Mouse (Mus musculus) CH12.LX (cell line): ENCODE measurements around the gene Pawr. TPM values are rescaled to one million over a fixed set of nuclear protein-coding genes. Genes with fewer than 3 reads are reported as not detected.

Experiments used
- DNase-seq: peaks from one replicate; pipeline ENCODE4 v3.0.0-alpha.2; 2013; ENCODE audit errors: extremely low read depth
- H3K27ac ChIP-seq: 2 replicates; pipeline ENCODE4 v1.5.1; 2012; ENCODE audit warnings: low read depth, mild to moderate bottlenecking, control low read depth, moderate library complexity; ENCODE audit not compliant: insufficient read depth
- H3K27me3 ChIP-seq: replicated peaks from 2 replicates; pipeline ENCODE3; 2012; ENCODE audit warnings: inconsistent platforms
- H3K36me3 ChIP-seq, 2 experiments: replicated peaks in 1 of 2; 2 replicates each; pipeline versions ENCODE3 to v1.6.1; 2012; ENCODE audit warnings: inconsistent platforms in 1 of 2, low read length in 1 of 2, mild to moderate bottlenecking in 1 of 2, mixed read lengths in 1 of 2, moderate library complexity in 1 of 2; ENCODE audit not compliant: control insufficient read depth in 1 of 2, insufficient read depth in 1 of 2
- H3K4me1 ChIP-seq, 2 experiments: 2 replicates each; pipeline ENCODE4 v1.6.1; 2012; ENCODE audit warnings: inconsistent platforms in 1 of 2, moderate library complexity in 1 of 2; ENCODE audit not compliant: insufficient read depth in 2 of 2, control insufficient read depth in 1 of 2
- H3K4me2 ChIP-seq: 2 replicates; pipeline ENCODE4 v1.6.1; 2012; ENCODE audit warnings: low read depth, mild to moderate bottlenecking, control low read depth; ENCODE audit not compliant: poor library complexity, insufficient read depth, severe bottlenecking
- H3K4me3 ChIP-seq, 3 experiments: fragments of 150-350 bp in 1 of 3; sonication (generic) in 1 of 3; replicated peaks in 1 of 3; 2 replicates each; pipeline versions ENCODE3 to v1.5.1; 2011 to 2012; ENCODE audit warnings: low read depth in 2 of 3, low read length in 2 of 3, mild to moderate bottlenecking in 2 of 3, moderate library complexity in 2 of 3, control low read depth in 1 of 3, improper control_type of control experiment in 1 of 3, inconsistent platforms in 1 of 3, mixed read lengths in 1 of 3; ENCODE audit not compliant: poor library complexity in 1 of 3
- H3K79me2 ChIP-seq: replicated peaks from 2 replicates; pipeline ENCODE4 v1.6.1; 2012; ENCODE audit warnings: mild to moderate bottlenecking, moderate library complexity; ENCODE audit not compliant: control insufficient read depth, poor library complexity, insufficient read depth, severe bottlenecking; ENCODE audit errors: extremely low read depth
- H3K9ac ChIP-seq: 2 replicates; pipeline ENCODE4 v1.6.1; 2012; ENCODE audit warnings: low read depth, mild to moderate bottlenecking, control low read depth, moderate library complexity; ENCODE audit not compliant: insufficient read depth
- H3K9me3 ChIP-seq: replicated peaks from 2 replicates; pipeline ENCODE3; 2012; ENCODE audit warnings: low read length, inconsistent platforms, mixed read lengths
- BHLHE40 ChIP-seq: IDR thresholded peaks from 2 replicates; pipeline ENCODE4 v1.6.1; 2011; ENCODE audit warnings: mild to moderate bottlenecking, low read depth, low read length, improper control_type of control experiment
- CHD1 ChIP-seq: IDR thresholded peaks from 2 replicates; pipeline ENCODE4 v1.6.1; 2012; ENCODE audit warnings: low read depth, low read length, improper control_type of control experiment, inconsistent platforms
- CHD2 ChIP-seq: IDR thresholded peaks from 2 replicates; pipeline ENCODE4 v1.6.1; 2011; ENCODE audit warnings: low read length, improper control_type of control experiment
- E2F4 ChIP-seq: IDR thresholded peaks from 2 replicates; pipeline ENCODE4 v1.6.1; 2011; ENCODE audit warnings: low read depth, low read length, improper control_type of control experiment; ENCODE audit not compliant: insufficient replicate concordance
- GABPA ChIP-seq: IDR thresholded peaks from 2 replicates; pipeline ENCODE4 v1.6.1; 2012; ENCODE audit warnings: low read depth, low read length, improper control_type of control experiment, inconsistent platforms; ENCODE audit not compliant: insufficient replicate concordance
- HCFC1 ChIP-seq: IDR thresholded peaks from 2 replicates; pipeline ENCODE4 v1.6.1; 2012; ENCODE audit warnings: low read depth, mild to moderate bottlenecking, inconsistent platforms, low read length, improper control_type of control experiment
- JUND ChIP-seq: conservative IDR thresholded peaks from 2 replicates; pipeline ENCODE4 v1.6.1; 2011; ENCODE audit warnings: low read depth, low read length, improper control_type of control experiment
- KAT2A ChIP-seq: IDR thresholded peaks from 2 replicates; pipeline ENCODE4 v1.6.1; 2012; ENCODE audit warnings: low read length, improper control_type of control experiment, inconsistent platforms; ENCODE audit not compliant: insufficient replicate concordance
- MAX ChIP-seq: IDR thresholded peaks from 2 replicates; pipeline ENCODE4 v1.6.1; 2011; ENCODE audit warnings: low read length, improper control_type of control experiment
- MAZ ChIP-seq: IDR thresholded peaks from 2 replicates; pipeline ENCODE4 v1.6.1; 2012; ENCODE audit warnings: low read depth, mild to moderate bottlenecking, inconsistent platforms, low read length, improper control_type of control experiment, moderate library complexity
- MXI1 ChIP-seq: IDR thresholded peaks from 2 replicates; pipeline ENCODE4 v1.6.1; 2011; ENCODE audit warnings: mild to moderate bottlenecking, low read depth, low read length, improper control_type of control experiment
- MYC ChIP-seq: IDR thresholded peaks from 2 replicates; pipeline ENCODE4 v1.6.1; 2011; ENCODE audit warnings: low read depth, mild to moderate bottlenecking, improper control_type of control experiment, low read length
- NRF1 ChIP-seq: IDR thresholded peaks from 2 replicates; pipeline ENCODE4 v1.6.1; 2014; ENCODE audit warnings: low read depth, mild to moderate bottlenecking, inconsistent platforms, low read length, improper control_type of control experiment, moderate library complexity
- POLR2A ChIP-seq: IDR thresholded peaks from 2 replicates; pipeline ENCODE4 v1.6.1; 2011; ENCODE audit warnings: low read depth, mild to moderate bottlenecking, improper control_type of control experiment, low read length
- RAD21 ChIP-seq: IDR thresholded peaks from 2 replicates; pipeline ENCODE4 v1.6.1; 2011; ENCODE audit warnings: low read depth, mild to moderate bottlenecking, low read length, improper control_type of control experiment, moderate library complexity
- SIN3A ChIP-seq: IDR thresholded peaks from 2 replicates; pipeline ENCODE4 v1.6.1; 2012; ENCODE audit warnings: low read length, improper control_type of control experiment, inconsistent platforms
- TBP ChIP-seq: conservative IDR thresholded peaks from 2 replicates; pipeline ENCODE4 v1.6.1; 2011; ENCODE audit warnings: low read depth, low read length, improper control_type of control experiment
- TCF12 ChIP-seq: IDR thresholded peaks from 2 replicates; pipeline ENCODE4 v1.6.1; 2014; ENCODE audit warnings: low read depth, mild to moderate bottlenecking, inconsistent platforms, low read length, improper control_type of control experiment
- USF1 ChIP-seq: IDR thresholded peaks from 2 replicates; pipeline ENCODE4 v1.6.1; 2014; ENCODE audit warnings: low read depth, mild to moderate bottlenecking, inconsistent platforms, low read length, improper control_type of control experiment
- ZC3H11A ChIP-seq: IDR thresholded peaks from 2 replicates; pipeline ENCODE4 v1.6.1; 2012; ENCODE audit warnings: low read depth, mild to moderate bottlenecking, inconsistent platforms, low read length, improper control_type of control experiment
- ZMIZ1 ChIP-seq: IDR thresholded peaks from 2 replicates; pipeline ENCODE4 v1.6.1; 2012; ENCODE audit warnings: low read depth, mild to moderate bottlenecking, inconsistent platforms, low read length, improper control_type of control experiment
- dilution Hi-C: fragments of 300-500 bp; cut with MboI; formaldehyde crosslinking; loops from 2 replicates; pipeline ENCODE4 v1.14.3; 2020; ENCODE audit warnings: low sequenced_read_pairs; ENCODE audit not compliant: extremely low pct_unique_long_range_greater_than_20kb, extremely low pct_ligation_motif_present
- in situ Hi-C: fragments of 300-500 bp; cut with MboI; formaldehyde crosslinking; loops from 3 replicates; pipeline ENCODE4 v1.14.3; 2019; ENCODE audit warnings: low sequenced_read_pairs, low pct_ligation_motif_present, low pct_unique_long_range_greater_than_20kb, mixed read lengths
- polyA plus RNA-seq: library from polyadenylated mRNA; unstranded; fragments of >175 nt; gene quantifications from 2 replicates; pipeline ENCODE4 v1.2.1, GENCODE M21; 2012; ENCODE audit warnings: low read depth; ENCODE audit not compliant: insufficient read length
- total RNA-seq, 2 experiments: library from RNA; depleted of rRNA; stranded (reverse); fragments of 300-350 nt in 1 of 2; fragments of >200 nt in 1 of 2; gene quantifications; 2 replicates each; pipeline ENCODE4 v1.2.3; 2012 to 2014

The Pawr gene
- total and polyA plus RNA-seq, 3 experiments = not detected

- H3K9ac ChIP-seq = no peak overlapping the region
- TF ChIP-seq HCFC1 (no peak), CHD2 (no peak), CHD1 (no peak), GABPA (no peak), NRF1 (no peak), MYC (no peak), TBP (no peak), SIN3A (no peak), RAD21 (no peak), ZMIZ1 (no peak), MAZ (no peak), TCF12 (no peak), E2F4 (no peak), JUND (no peak), ZC3H11A (no peak), USF1 (no peak), MAX (no peak), BHLHE40 (no peak), POLR2A (no peak), MXI1 (no peak)
- dilution Hi-C loops = no loop called here
Observed at GRCm38 (mm10) chr10:108363932-108364331, 32.0 kb downstream of the Pawr start.

GRCm38 (mm10) chr10:108364946-108365719 lies 33.2 kb downstream of the Pawr start:
- dilution Hi-C loops = no loop called here
- DNase-seq = no peak
- TF ChIP-seq MXI1 (no peak), USF1 (no peak), KAT2A (no peak), HCFC1 (no peak), MAZ (no peak)
- Histone ChIP-seq H3K9me3 (no peaks in the 10 kb centered on the region), H3K79me2 (no peaks in the 10 kb centered on the region), H3K4me3 (no peak overlapping the region), H3K27me3 (no peaks in the 10 kb centered on the region), H3K4me2 (no peak overlapping the region), H3K27ac (no peak overlapping the region), H3K9ac (no peak overlapping the region), H3K36me3 (no peaks in the 10 kb centered on the region), H3K4me1 (no peaks in the 10 kb centered on the region)
- in situ Hi-C loops = no loop called here

More at GRCm38 (mm10) chr10:108363932-108364331, 32.0 kb downstream of the Pawr start:
- H3K36me3 ChIP-seq = no peaks in the 10 kb centered on the region
- H3K9me3 ChIP-seq = no peaks in the 10 kb centered on the region
- H3K27ac ChIP-seq = no peak overlapping the region
- no peak overlapping the region for H3K4me2 ChIP-seq
- H3K27me3 ChIP-seq = no peaks in the 10 kb centered on the region
- H3K4me3 ChIP-seq = no peak overlapping the region
- in situ Hi-C loops = no loop called here
- no peaks in the 10 kb centered on the region for H3K79me2 ChIP-seq
- DNase-seq = no peak
- H3K4me1 ChIP-seq = no peaks in the 10 kb centered on the region
